1 mouse cellular context compared by ENCODE assay signal in genomic region chr7:19714836-19715235, GRCm38 (mm10).
TF ChIP-seq lines count a peak whose summit lies in the region.

No protein-coding gene starts in this region.

TF ChIP-seq in MEL, 35 proteins besides CTCF, POLR2A, EP300 and RAD21 (continued from another document):
- TF ChIP-seq MAFK (IDR thresholded peaks at IDR 0.05; ENCODE audit: borderline replicate concordance, low read depth, low read length) (no peak), MAZ (IDR thresholded peaks at IDR 0.05; ENCODE audit: low read depth, low read length) (no peak)
